Mouse (Mus musculus) intestine, embryonic 15.5 days (tissue): ENCODE measurements around the gene Crybb3. TPM values are rescaled to one million over a fixed set of nuclear protein-coding genes. Genes with fewer than 3 reads are reported as not detected.
A peak's percentile ranks its signal among the peaks of the same experiment; 100 is the strongest.

ENCODE experiments used
- ATAC-seq: fragments of 200-750 bp; cut with Nextera tagmentation; 2 replicates; pipeline ENCODE4 v1.8.0; 2017; ENCODE audit warnings: moderate TSS enrichment, moderate library complexity
- H3K27ac ChIP-seq: fragments of 300-500 bp; sonication (generic); 2 replicates; pipeline ENCODE4 v1.5.1; 2015; ENCODE audit warnings: mild to moderate bottlenecking, inconsistent platforms
- H3K27me3 ChIP-seq: fragments of 300-500 bp; sonication (generic); replicated peaks from 2 replicates; pipeline ENCODE4 v1.6.1; 2015; ENCODE audit warnings: inconsistent platforms
- H3K36me3 ChIP-seq: fragments of 300-500 bp; sonication (generic); 2 replicates; pipeline ENCODE4 v1.6.1; 2015; ENCODE audit warnings: inconsistent platforms
- H3K4me1 ChIP-seq: fragments of 300-500 bp; sonication (generic); replicated peaks from 2 replicates; pipeline ENCODE4 v1.6.1; 2015; ENCODE audit warnings: inconsistent platforms
- H3K4me2 ChIP-seq: fragments of 300-500 bp; sonication (generic); replicated peaks from 2 replicates; pipeline ENCODE4 v1.6.1; 2015; ENCODE audit warnings: mild to moderate bottlenecking, inconsistent platforms
- H3K4me3 ChIP-seq: fragments of 300-500 bp; sonication (generic); replicated peaks from 2 replicates; pipeline ENCODE4 v1.5.1; 2015; ENCODE audit warnings: inconsistent platforms
- H3K9ac ChIP-seq: fragments of 300-500 bp; sonication (generic); 2 replicates; pipeline ENCODE4 v1.6.1; 2015; ENCODE audit warnings: inconsistent platforms
- H3K9me3 ChIP-seq: fragments of 300-500 bp; sonication (generic); 2 replicates; pipeline ENCODE4 v1.6.1; 2016; ENCODE audit warnings: inconsistent platforms
- WGBS: fragments of 180-500 bp; shearing (Covaris S2); methylation state at CpG from one replicate; pipeline ENCODE4 v1.1.7; 2015; 5-methylcytosine and 5-hydroxymethylcytosine counted together
- polyA plus RNA-seq: library from polyadenylated mRNA; unstranded; fragments of >200 nt; fragmentation: Nextera tagmentation; extraction: Ambion mirVana; gene quantifications from 2 replicates; pipeline ENCODE4 v1.2.1, GENCODE M21; 2015

The Crybb3 gene
- polyA plus RNA-seq, 1 experiment from 2014 or later, result 0.36 TPM

DNA sequence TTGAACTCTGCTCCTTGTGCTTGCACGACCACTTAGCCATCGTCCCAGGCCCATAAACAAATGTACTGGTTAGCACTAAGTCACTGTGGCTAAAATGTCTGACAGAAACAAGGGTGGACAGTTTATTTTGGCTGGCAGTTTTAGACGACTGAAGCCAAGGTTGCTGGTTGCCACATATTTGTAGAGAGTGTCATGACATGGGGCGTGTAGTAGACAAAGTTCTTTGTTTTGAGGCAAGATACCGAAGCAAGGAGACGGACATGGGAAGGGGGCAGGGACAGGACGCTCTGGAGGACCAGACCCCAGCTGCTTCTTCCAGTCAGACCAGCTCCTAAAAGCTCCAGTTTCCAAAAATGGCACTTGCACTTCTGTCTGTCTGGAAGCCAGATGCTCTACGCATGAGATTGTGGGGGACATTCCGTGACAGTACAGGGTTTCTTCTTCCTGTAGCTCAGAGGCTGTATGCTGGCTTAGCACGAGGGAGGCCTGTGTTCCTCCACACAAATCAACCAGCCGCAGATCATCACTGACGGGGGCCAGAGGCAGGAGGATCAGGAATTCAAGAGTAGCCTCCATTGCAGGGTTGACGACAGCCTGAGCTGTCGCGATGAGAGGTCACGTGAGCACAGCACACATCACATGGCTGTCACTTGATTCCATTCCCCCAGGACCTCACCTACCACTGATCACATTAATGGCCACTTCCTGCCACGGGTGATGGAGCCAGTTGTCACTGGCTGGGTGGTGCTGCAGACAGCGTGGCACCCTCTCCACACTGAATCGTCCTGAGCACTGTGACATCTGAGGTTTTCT, 1.2 kb upstream of the Crybb3 start:
- Histone ChIP-seq H3K36me3 (no peaks in the 10 kb centered on the region), H3K4me1 (peaks cover 5% of the 10 kb centered on the region; the same call in 1 of the 2 replicates), H3K27ac (no peak overlapping the region), H3K27me3 (no peaks in the 10 kb centered on the region; the same call in 1 of the 2 replicates), H3K4me3 (no peak overlapping the region), H3K9ac (no peak overlapping the region), H3K9me3 (no peaks in the 10 kb centered on the region), H3K4me2 (no peak overlapping the region)
- WGBS, result 47% methylated on average over 19 of the region's 19 CpGs
- ATAC-seq, result 0 out of 2 replicates have a peak, but pooled peaks have one; percentile 31

- H3K9me3 ChIP-seq, result no peaks in the 10 kb centered on the region
- H3K27ac ChIP-seq, result no peak overlapping the region
- no peaks in the 10 kb centered on the region for H3K36me3 ChIP-seq
- H3K4me3 ChIP-seq, result no peak overlapping the region
- no peak overlapping the region for H3K9ac ChIP-seq
- 90% methylated on average over 9 of the region's 9 CpGs for WGBS
- no peaks in the 10 kb centered on the region; the same call in 1 of the 2 replicates for H3K27me3 ChIP-seq
- no peak for ATAC-seq
- no peak overlapping the region for H3K4me2 ChIP-seq
- H3K4me1 ChIP-seq, result peaks cover 5% of the 10 kb centered on the region; the same call in 1 of the 2 replicates
Observed at GRCm38 (mm10) chr5:113081020-113081419, 364 bp downstream of the Crybb3 start.

GRCm38 (mm10) chr5:113079783-113080182, 1.6 kb downstream of the Crybb3 start:
- no peak overlapping the region for H3K27ac ChIP-seq
- no peaks in the 10 kb centered on the region; the same call in 1 of the 2 replicates for H3K27me3 ChIP-seq
- no peaks in the 10 kb centered on the region for H3K9me3 ChIP-seq
- H3K4me2 ChIP-seq, result peak overlapping the region; percentile 19; the same call in 1 of the 2 replicates
- no peak for ATAC-seq
- peaks cover 5% of the 10 kb centered on the region; the same call in 1 of the 2 replicates for H3K4me1 ChIP-seq
- H3K9ac ChIP-seq, result no peak overlapping the region
- no peaks in the 10 kb centered on the region for H3K36me3 ChIP-seq
- WGBS, result 23% methylated on average over 21 of the region's 21 CpGs
- H3K4me3 ChIP-seq, result no peak overlapping the region

- Histone ChIP-seq H3K36me3 (no peaks in the 10 kb centered on the region), H3K27me3 (no peaks in the 10 kb centered on the region; the same call in 1 of the 2 replicates), H3K4me1 (peaks cover 5% of the 10 kb centered on the region; the same call in 1 of the 2 replicates), H3K4me2 (no peak overlapping the region), H3K27ac (no peak overlapping the region), H3K9me3 (no peaks in the 10 kb centered on the region), H3K4me3 (no peak overlapping the region), H3K9ac (no peak overlapping the region)
- ATAC-seq, result no peak
- WGBS, result 57% methylated on average over 5 of the region's 5 CpGs
Observed at GRCm38 (mm10) chr5:113078686-113079085, 2.7 kb downstream of the Crybb3 start.

GRCm38 (mm10) chr5:113070017-113070416, 11.4 kb downstream of the Crybb3 start, which contains the start of gene Crybb2:
TSS of gene Crybb2 (minus strand) at chr5:113070117.
- Histone ChIP-seq H3K4me2 (no peak within 1 kb of the TSS), H3K36me3 (no peaks in the 10 kb centered on the region), H3K4me1 (no peaks in the 10 kb centered on the region), H3K9ac (no peak within 1 kb of the TSS), H3K9me3 (no peaks in the 10 kb centered on the region), H3K27me3 (no peaks in the 10 kb centered on the region), H3K4me3 (no peak within 1 kb of the TSS), H3K27ac (no peak within 1 kb of the TSS)
- ATAC-seq, result no peak

- no peaks in the 10 kb centered on the region for H3K4me1 ChIP-seq
- H3K9me3 ChIP-seq, result no peaks in the 10 kb centered on the region
- H3K4me3 ChIP-seq, result no peak overlapping the region
- no peak overlapping the region for H3K27ac ChIP-seq
- H3K9ac ChIP-seq, result no peak overlapping the region
- H3K4me2 ChIP-seq, result 0 out of 2 replicates have a peak overlapping the region, but pooled peaks have one; percentile 6
- H3K27me3 ChIP-seq, result no peaks in the 10 kb centered on the region; the same call in 1 of the 2 replicates
- no peaks in the 10 kb centered on the region for H3K36me3 ChIP-seq
- WGBS, result 4% methylated on average over 16 of the region's 16 CpGs
- ATAC-seq, result peak; percentile 65; the same call in 1 of the 2 replicates
Observed at GRCm38 (mm10) chr5:113054308-113054707, 27.1 kb downstream of the Crybb3 start.

GRCm38 (mm10) chr5:113050581-113051185, 30.7 kb downstream of the Crybb3 start:
- Histone ChIP-seq H3K27me3 (no peaks in the 10 kb centered on the region), H3K9me3 (no peaks in the 10 kb centered on the region), H3K4me2 (no peak overlapping the region), H3K36me3 (no peaks in the 10 kb centered on the region), H3K4me3 (no peak overlapping the region), H3K4me1 (no peaks in the 10 kb centered on the region), H3K9ac (no peak overlapping the region), H3K27ac (no peak overlapping the region)
- ATAC-seq, result no peak
- 59% methylated on average over 7 of the region's 7 CpGs for WGBS

GRCm38 (mm10) chr5:113049876-113050275, 31.5 kb downstream of the Crybb3 start:
- no peaks in the 10 kb centered on the region for H3K9me3 ChIP-seq
- H3K9ac ChIP-seq, result no peak overlapping the region
- ATAC-seq, result no peak
- H3K4me1 ChIP-seq, result no peaks in the 10 kb centered on the region
- H3K36me3 ChIP-seq, result no peaks in the 10 kb centered on the region
- no peak overlapping the region for H3K27ac ChIP-seq
- H3K27me3 ChIP-seq, result no peaks in the 10 kb centered on the region
- no peak overlapping the region for H3K4me2 ChIP-seq
- no peak overlapping the region for H3K4me3 ChIP-seq

DNA sequence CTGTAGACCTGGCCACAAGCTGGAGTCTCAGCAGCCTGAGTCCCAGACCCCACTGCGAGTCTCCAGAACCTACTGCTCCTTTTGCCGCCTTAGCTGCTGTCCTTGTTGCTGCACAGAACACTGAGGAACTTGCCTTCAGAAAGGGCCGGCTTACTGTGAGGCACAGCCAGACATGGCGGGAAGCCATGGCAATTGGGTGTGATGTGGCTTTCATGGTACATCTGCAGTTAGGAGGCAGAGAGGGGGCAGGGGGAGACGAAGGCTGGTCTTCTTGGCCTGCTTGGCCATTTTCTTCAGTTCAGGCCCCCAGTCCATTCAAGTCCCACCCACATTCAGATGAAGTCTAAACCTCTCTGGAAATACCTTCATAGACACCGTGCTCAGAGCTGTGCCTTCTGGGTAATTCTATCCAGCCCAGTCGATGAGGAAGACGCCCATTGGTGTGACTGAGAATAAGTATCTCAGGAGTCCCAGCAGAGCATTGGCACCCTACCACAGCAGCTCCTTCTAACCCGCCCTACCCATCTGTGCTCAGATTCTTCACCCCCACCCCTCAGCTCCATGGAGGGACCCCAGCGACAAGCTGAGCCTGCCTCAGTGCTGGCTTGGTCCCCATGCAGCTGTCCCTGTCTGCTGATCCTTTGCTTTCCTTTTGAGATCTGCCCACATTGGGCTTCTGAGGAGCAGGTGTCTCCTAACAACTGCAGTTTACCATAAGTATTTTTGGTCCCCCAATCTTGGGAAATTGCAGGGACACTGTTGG, 35.7 kb downstream of the Crybb3 start:
- Histone ChIP-seq H3K4me1 (peaks cover 6% of the 10 kb centered on the region; the same call in 1 of the 2 replicates), H3K4me3 (no peak overlapping the region), H3K9ac (no peak overlapping the region), H3K27ac (no peak overlapping the region), H3K9me3 (no peaks in the 10 kb centered on the region), H3K4me2 (no peak overlapping the region), H3K36me3 (no peaks in the 10 kb centered on the region), H3K27me3 (no peaks in the 10 kb centered on the region)
- ATAC-seq, result no peak
- 85% methylated on average over 10 of the region's 10 CpGs for WGBS

GRCm38 (mm10) chr5:113043531-113043930, 37.9 kb downstream of the Crybb3 start:
- Histone ChIP-seq H3K27me3 (no peaks in the 10 kb centered on the region), H3K9ac (no peak overlapping the region), H3K4me2 (no peak overlapping the region), H3K4me3 (no peak overlapping the region), H3K36me3 (no peaks in the 10 kb centered on the region), H3K9me3 (no peaks in the 10 kb centered on the region), H3K4me1 (peaks cover 6% of the 10 kb centered on the region; the same call in 1 of the 2 replicates), H3K27ac (no peak overlapping the region)
- WGBS, result 86% methylated on average over 8 of the region's 8 CpGs
- ATAC-seq, result no peak

GRCm38 (mm10) chr5:113041567-113042071, 39.8 kb downstream of the Crybb3 start:
- Histone ChIP-seq H3K9me3 (no peaks in the 10 kb centered on the region), H3K36me3 (no peaks in the 10 kb centered on the region), H3K27me3 (no peaks in the 10 kb centered on the region), H3K27ac (no peak overlapping the region), H3K4me3 (no peak overlapping the region), H3K4me2 (no peak overlapping the region), H3K4me1 (peaks cover 6% of the 10 kb centered on the region; the same call in 1 of the 2 replicates), H3K9ac (no peak overlapping the region)
- WGBS, result 27% methylated on average over 5 of the region's 5 CpGs
- ATAC-seq, result peak; percentile 49; the same call in 1 of the 2 replicates

DNA sequence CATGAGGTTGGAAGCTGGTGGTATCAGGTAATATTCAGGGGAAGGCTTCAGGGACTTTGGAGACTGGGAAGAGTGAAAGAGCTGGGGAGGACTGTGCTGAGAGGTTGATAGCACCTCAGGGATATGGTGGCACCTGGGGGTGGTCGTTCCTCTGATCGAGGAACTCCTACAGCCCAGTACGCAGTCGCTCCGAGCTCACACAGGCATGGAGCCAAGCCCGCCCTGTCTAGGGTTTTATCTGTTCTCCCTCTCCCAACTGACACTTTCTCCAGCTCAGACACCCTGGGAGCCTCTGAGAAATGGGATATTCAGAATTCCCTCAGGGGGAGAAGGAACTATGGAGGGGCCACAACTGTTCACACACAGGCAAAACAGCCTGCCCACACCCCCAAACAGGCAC, 40.6 kb downstream of the Crybb3 start:
- WGBS, result 65% methylated on average over 6 of the region's 6 CpGs
- H3K9ac ChIP-seq, result no peak overlapping the region
- no peaks in the 10 kb centered on the region for H3K27me3 ChIP-seq
- peaks cover 10% of the 10 kb centered on the region; the same call in 1 of the 2 replicates for H3K4me1 ChIP-seq
- H3K4me3 ChIP-seq, result no peak overlapping the region
- H3K36me3 ChIP-seq, result no peaks in the 10 kb centered on the region
- ATAC-seq, result no peak
- H3K9me3 ChIP-seq, result no peaks in the 10 kb centered on the region
- no peak overlapping the region for H3K4me2 ChIP-seq
- H3K27ac ChIP-seq, result no peak overlapping the region
